Mouse (Mus musculus) ES-Bruce4 (cell line): Measurements from ENCODE around the gene Zfyve9.

ENCODE experiments used
- CTCF ChIP-seq: IDR thresholded peaks from one replicate; pipeline ENCODE4 v1.8.1; 2011; ENCODE audit warnings: low read depth, low read length
- POLR2A ChIP-seq: IDR thresholded peaks from one replicate; pipeline ENCODE4 v1.8.1; 2011; ENCODE audit warnings: low read length; ENCODE audit not compliant: insufficient read depth

DNA sequence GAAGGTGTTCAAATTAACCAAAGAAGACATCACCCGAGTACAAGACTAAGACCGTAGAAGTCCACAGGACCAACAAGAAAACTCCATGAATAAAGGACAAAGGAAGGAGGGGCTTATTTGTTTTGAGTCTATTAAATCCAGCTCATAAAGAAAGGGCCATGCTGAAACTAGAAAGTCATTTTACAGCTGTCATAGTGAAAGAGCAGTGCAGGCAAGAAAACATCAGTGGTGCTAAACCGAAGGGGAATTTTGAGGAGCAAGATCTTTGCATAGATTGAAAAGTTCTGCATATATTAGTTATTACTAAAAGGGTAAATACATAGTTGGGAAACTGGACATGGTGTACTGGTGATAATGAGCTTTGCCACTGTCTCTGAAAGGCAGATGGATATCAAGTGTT, 142.9 kb downstream of the Zfyve9 start:
- TF ChIP-seq CTCF: no peak
- TF ChIP-seq POLR2A: no peak
